Mouse (Mus musculus) G1E (cell line): ENCODE data around the gene Ehmt1.

ENCODE experiments used
- CTCF ChIP-seq: IDR thresholded peaks from 2 replicates; pipeline ENCODE4 v1.5.1; 2012; ENCODE audit warnings: low read depth, low read length, inconsistent platforms, mixed read lengths
- GATA1 ChIP-seq: IDR thresholded peaks from 2 replicates; pipeline ENCODE4 v1.6.1; 2012; ENCODE audit warnings: borderline replicate concordance, low read length, inconsistent platforms, mixed read lengths
- GATA2 ChIP-seq: IDR thresholded peaks from 2 replicates; pipeline ENCODE4 v1.6.1; 2012; ENCODE audit warnings: low read depth, low read length, inconsistent platforms, borderline replicate concordance
- POLR2AphosphoS5 ChIP-seq: IDR thresholded peaks from 2 replicates; pipeline ENCODE4 v1.6.1; 2012; ENCODE audit warnings: low read depth, low read length, inconsistent platforms; ENCODE audit not compliant: insufficient replicate concordance
- TAL1 ChIP-seq: conservative IDR thresholded peaks from 2 replicates; pipeline ENCODE4 v1.6.1; 2012; ENCODE audit warnings: low read depth, low read length, inconsistent platforms, mixed read lengths

DNA sequence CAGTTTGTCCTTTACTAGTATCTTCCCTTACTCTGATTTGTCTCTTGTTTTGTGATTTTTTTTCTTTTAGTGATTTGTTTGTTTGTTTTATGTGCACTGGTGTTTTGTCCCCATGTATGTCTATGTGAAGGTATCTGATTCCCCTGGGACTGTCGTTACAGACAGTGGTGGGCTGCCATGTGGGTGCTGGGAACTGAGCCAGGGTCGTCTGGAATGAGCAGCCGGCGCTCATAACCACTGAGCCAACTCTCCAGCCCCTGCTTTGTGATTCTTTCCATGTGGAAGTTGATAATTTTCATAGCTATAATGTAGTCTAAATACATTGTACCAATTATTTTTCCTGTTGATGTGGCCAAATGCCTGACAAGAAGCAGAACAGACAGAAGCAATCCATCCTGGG, 148.6 kb downstream of the Ehmt1 start:
- TF ChIP-seq CTCF (no peak), POLR2AphosphoS5 (no peak), GATA2 (no peak), TAL1 (no peak), GATA1 (no peak)
